Mouse (Mus musculus) retina, postnatal 7 days (tissue): Measurements from ENCODE around the gene Zfp536.
A peak's percentile ranks its signal among the peaks of the same experiment; 100 is the strongest.

Experiments
- DNase-seq: peaks from one replicate; pipeline ENCODE4 v3.0.0-alpha.2; 2012; ENCODE audit warnings: low read depth, low spot score

Zfp536 gene

DNA sequence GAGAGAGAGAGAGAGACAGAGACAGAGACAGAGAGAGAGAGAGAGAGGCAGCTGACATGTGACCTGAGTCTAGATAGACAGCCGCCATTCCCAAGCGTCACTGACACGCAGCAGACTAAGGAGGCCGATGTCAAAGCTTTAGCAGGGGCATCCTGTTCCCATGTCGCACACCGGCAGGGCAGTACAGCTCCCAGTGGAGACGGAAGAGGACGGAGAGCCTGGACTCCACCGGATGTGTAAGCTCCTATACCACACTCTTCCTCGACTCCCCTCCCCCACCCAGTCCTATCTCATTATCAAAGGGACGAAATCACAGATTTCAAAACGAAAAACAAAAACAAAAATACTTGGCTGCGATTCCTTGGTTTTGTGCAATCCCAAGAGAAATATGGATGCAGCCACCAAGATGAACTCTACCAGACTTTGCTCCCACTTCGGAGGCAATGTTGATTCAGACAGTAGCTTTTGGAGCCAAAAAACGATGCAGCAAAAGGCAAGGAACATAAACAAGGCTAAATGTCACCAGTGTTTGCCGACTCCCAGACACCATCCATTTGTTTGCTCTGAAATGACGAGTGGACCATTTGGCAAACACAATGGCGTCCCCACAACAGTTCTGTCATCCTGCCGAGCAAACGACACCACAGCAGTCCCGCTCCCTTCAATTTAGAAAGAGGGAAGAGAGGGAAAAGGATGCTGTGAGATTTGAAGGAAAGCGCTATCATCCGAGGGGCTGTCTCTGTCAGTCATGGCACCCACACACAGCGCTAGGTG, 299.9 kb downstream of the Zfp536 start:
- DNase-seq, result no peak

DNA sequence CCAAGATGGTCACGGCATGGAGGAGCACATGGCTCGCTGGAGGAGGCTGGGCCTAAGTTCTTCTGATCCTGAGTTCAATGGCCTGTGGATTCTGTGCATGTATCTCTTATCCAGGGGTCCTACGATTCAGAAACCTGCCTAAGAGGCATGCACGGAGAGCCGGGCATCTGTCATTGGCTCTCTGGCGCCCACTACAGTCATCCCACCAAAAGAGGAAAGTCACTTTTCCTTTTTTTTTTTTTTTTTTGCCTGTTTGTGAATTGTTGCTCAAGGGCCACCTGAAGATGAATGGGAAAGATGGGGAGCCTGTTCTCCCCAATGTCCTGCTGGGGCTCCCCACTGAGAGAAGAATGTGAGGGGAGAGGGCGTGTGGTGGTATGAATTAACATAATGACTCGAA, 301.7 kb downstream of the Zfp536 start:
- no peak for DNase-seq

DNA sequence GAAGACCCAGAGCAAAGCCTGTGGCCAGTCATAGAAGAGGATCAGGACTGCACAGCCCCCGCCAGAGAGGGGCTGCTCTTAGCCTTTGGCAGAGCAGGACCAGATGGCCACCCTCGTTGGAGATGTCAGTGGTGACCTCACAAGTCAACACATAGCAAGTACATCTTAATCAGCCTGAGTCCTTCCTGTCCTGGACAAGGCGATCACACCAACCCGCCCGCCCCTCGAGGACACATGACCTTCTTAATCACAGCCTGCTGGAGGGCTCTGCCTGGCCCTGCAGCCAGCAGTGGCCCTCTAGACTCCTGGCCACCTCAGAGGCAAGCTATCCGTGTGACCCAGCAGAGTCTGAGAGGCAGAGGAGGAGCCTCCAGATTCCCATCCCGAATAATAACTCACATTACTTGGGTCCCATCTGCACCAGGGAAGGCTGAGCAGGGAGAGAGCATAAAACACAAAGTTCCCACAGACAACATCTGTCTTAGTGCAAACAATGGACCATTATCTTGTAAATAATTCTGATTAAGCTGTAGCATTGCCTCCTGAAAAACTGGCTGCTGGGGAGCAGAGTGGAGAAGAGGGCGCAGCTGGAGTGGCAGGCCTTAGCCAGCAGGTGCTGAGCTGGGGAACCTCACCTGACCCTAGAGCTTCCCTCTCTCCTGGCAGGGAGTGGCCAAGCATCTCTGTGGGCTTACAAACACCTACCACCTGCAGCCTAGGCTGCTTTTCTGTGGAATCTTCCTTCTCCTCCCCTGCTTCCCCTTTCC, 306.8 kb downstream of the Zfp536 start:
- peak; percentile 38 for DNase-seq

DNA sequence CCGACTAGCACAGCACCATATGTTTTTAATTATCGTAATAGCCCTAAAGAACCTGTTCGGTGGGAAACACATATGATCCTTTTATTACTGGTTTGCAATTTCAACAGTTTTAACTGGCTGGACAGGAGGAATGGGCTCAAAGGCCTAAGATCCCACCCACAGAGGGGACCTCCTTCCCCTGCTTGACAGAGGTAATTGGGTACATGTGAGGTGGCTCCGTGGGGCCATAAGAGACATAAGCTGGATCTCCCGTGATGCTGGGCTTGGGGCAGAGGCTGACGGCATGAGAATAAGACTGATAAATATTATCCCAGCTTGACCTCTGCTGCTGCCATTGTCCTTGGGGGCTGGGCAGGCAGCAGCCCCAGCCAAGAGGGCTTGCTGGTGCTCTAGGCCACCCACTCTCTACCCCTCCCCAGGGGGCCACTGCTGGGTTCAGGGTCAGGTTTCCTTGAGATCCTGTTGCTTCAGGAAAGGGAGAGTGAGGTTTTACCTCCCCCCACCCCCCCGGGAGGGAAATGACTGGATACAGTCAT, 309.2 kb downstream of the Zfp536 start:
- DNase-seq, result peak; percentile 25

DNA sequence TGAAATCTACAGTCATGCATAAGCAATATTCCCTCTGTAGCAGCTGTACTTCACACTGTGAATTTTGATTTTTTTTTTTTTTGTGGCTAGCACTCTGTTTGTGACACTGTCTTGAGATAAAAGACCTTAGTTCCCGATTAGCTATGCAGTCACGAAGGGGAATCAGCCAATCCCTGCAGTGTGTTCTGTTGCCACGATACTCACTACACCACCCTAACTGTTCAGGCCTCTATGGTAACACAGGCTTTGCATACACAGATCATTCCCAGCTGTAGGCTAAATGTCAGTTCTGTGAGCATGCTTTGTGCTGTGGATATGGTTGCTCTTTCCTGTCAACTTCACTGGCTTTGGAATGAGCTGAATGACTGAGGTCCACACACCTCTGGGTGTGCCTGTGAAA, 325.9 kb downstream of the Zfp536 start:
- DNase-seq, result no peak

DNA sequence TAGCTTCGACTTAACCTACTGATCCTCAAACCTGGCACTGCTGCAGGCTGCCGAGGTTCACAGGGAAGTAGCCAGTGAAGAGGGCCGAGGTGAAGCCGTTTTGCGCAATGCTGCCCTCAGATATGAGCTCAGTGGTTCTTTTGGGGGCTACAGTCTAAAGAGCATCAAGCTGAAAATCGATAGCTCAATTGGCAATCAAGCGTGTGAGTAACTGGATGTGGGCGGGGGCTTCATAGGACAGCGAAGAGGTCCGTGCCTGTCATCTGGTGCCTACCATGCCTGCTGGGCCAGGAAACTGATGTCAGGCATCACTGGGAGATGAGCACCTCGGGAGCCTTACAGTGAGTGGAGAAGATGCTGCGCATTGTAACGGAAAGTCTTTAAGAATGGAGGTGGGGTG, 333.5 kb downstream of the Zfp536 start:
- no peak for DNase-seq

GRCm38 (mm10) chr7:37439117-37439844, 334.2 kb downstream of the Zfp536 start:
- peak; percentile 23 for DNase-seq

GRCm38 (mm10) chr7:37437887-37438286, 335.6 kb downstream of the Zfp536 start:
- DNase-seq, result no peak

DNA sequence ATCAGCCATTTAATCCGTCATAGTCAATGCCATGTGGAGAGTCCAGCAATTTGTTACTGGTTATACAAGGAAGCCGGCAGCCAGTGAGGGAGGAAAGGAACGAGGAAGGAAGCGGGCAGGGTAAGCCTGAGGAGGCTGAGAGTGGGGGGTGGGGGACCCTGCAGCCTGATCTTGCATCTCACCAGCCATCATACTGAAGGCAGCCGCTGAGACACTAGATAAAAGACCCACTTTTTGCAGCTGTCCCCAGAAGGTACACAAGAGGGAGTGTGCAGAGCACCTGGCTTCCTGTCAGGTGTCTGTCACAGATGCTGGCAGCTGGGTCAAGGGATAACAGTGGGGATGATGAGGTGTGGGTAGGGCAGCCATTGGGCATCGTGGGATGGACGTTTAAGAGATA, 340.3 kb downstream of the Zfp536 start:
- DNase-seq, result no peak

DNA sequence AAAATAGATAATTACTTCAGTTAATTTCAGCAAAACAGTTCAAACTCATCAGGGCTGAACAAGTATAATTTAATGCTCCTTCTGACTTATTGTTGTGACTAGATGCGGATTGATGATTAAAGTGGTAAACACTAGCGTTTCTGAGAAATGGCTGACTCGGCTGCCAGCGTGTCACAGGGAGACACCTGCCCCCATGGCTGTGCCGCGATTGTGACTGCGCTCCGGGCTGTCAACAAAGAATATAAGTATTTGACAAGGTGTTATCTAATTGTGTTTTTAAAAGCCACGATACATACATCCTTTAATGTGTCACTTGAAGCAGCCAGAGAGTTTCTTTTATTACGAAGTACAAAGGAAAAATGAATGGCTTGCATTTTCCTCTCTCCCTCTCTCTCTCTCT, 342.0 kb downstream of the Zfp536 start:
- DNase-seq, result no peak

GRCm38 (mm10) chr7:37426061-37426460, 347.4 kb downstream of the Zfp536 start:
- DNase-seq, result peak; percentile 42

DNA sequence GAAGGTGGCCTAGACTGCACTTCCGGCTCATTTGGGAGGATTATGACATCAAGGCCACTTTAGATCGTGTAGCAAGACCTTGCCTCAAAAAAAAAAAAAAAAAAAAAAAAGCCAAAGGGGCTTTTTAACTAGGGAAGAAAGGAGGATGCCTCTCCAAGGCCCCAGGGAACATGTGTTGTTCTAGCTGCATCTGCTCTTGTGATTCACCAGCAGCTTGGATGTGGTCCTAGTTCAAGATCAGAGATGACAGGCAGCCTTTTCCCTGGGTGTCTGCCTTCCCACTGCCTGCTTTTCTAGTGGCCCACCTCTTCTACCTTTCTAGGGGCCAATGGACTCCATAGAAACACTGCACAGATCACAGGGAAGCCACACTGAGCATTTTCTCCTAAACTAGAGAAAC, 350.5 kb downstream of the Zfp536 start:
- DNase-seq, result no peak
